Mouse (Mus musculus): ENCODE results near the gene Gimap8. TPM values are rescaled to one million over a fixed set of nuclear protein-coding genes. Genes with fewer than 3 reads are reported as not detected.
"Not testable (repeated sequence)": the region's sequence is repeated elsewhere in the genome, so short reads cannot be mapped to it uniquely, and the experiment has no call there.

The Gimap8 gene
- not detected in 2 replicates for polyA plus RNA-seq (2012; ENCODE audit: insufficient read depth, insufficient read length, missing spikeins)

- H3K4me3 ChIP-seq (ENCODE audit: insufficient read depth, low read length), result no peak within 1 kb of the TSS
Measured at GRCm38 (mm10) chr6:48646995-48647394, at the start of gene Gimap8. Gimap8 (plus strand) TSS chr6:48647234.

GRCm38 (mm10) chr6:48600594-48600993 lies 46.4 kb upstream of the Gimap8 start:
- TF ChIP-seq CTCF (IDR thresholded peaks at IDR 0.05; ENCODE audit: low read depth, low read length), result no peak
- TF ChIP-seq POLR2A (IDR thresholded peaks at IDR 0.05; ENCODE audit: borderline replicate concordance, low read depth, low read length), result no peak
- Histone ChIP-seq H3K4me1 (ENCODE audit: control insufficient read depth, insufficient read depth, low read length) (peaks cover 20% of the 10 kb centered on the region), H3K4me3 (ENCODE audit: insufficient read depth, low read length) (no peak overlapping the region), H3K27ac (ENCODE audit: insufficient read depth, low read depth, low read length) (no peak overlapping the region)

More at GRCm38 (mm10) chr6:48646995-48647394, at the start of gene Gimap8:
- H3K4me1 ChIP-seq (ENCODE audit: control insufficient read depth, insufficient read depth, low read length), result no peaks in the 10 kb centered on the region
- TF ChIP-seq CTCF (IDR thresholded peaks at IDR 0.05; ENCODE audit: low read depth, low read length) (no peak), POLR2A (IDR thresholded peaks at IDR 0.05; ENCODE audit: borderline replicate concordance, low read depth, low read length) (no peak)
- no peak within 1 kb of the TSS for H3K27ac ChIP-seq (ENCODE audit: insufficient read depth, low read depth, low read length)

GRCm38 (mm10) chr6:48601271-48602079 lies 45.6 kb upstream of the Gimap8 start, which contains the start of gene Zfp775:
Zfp775 (plus strand) TSS chr6:48602063.
- peak within 1 kb of the TSS; percentile 43 for H3K27ac ChIP-seq (ENCODE audit: insufficient read depth, low read depth, low read length)
- peak within 1 kb of the TSS; percentile 89 for H3K4me3 ChIP-seq (ENCODE audit: insufficient read depth, low read length)
- no peak for TF ChIP-seq CTCF (IDR thresholded peaks at IDR 0.05; ENCODE audit: low read depth, low read length)
- peaks cover 20% of the 10 kb centered on the region for H3K4me1 ChIP-seq (ENCODE audit: control insufficient read depth, insufficient read depth, low read length)

GRCm38 (mm10) chr6:48602080-48602741 lies 44.8 kb upstream of the Gimap8 start:
- Histone ChIP-seq H3K4me1 (ENCODE audit: control insufficient read depth, insufficient read depth, low read length) (peaks cover 20% of the 10 kb centered on the region), H3K27ac (ENCODE audit: insufficient read depth, low read depth, low read length) (peak overlapping the region; percentile 23; the same call in 1 of the 2 replicates), H3K4me3 (ENCODE audit: insufficient read depth, low read length) (peak overlapping the region; percentile 89)
- TF ChIP-seq POLR2A (IDR thresholded peaks at IDR 0.05; ENCODE audit: borderline replicate concordance, low read depth, low read length) (no peak), CTCF (IDR thresholded peaks at IDR 0.05; ENCODE audit: low read depth, low read length) (0 out of 2 replicates have a peak, but pooled peaks have one; percentile 13)

- TF ChIP-seq POLR2A (IDR thresholded peaks at IDR 0.05; ENCODE audit: borderline replicate concordance, low read depth, low read length) (no peak), CTCF (IDR thresholded peaks at IDR 0.05; ENCODE audit: low read depth, low read length) (no peak)
- Histone ChIP-seq H3K4me3 (ENCODE audit: insufficient read depth, low read length) (no peak overlapping the region), H3K4me1 (ENCODE audit: control insufficient read depth, insufficient read depth, low read length) (peaks cover 1% of the 10 kb centered on the region; the same call in 1 of the 2 replicates), H3K27ac (ENCODE audit: insufficient read depth, low read depth, low read length) (no peak overlapping the region)
Measured at GRCm38 (mm10) chr6:48608124-48608523, 38.9 kb upstream of the Gimap8 start.

GRCm38 (mm10) chr6:48609512-48609911 lies 37.5 kb upstream of the Gimap8 start:
- Histone ChIP-seq H3K4me3 (ENCODE audit: insufficient read depth, low read length) (no peak overlapping the region), H3K4me1 (ENCODE audit: control insufficient read depth, insufficient read depth, low read length) (no peaks in the 10 kb centered on the region), H3K27ac (ENCODE audit: insufficient read depth, low read depth, low read length) (no peak overlapping the region)
- TF ChIP-seq CTCF (IDR thresholded peaks at IDR 0.05; ENCODE audit: low read depth, low read length) (no peak), POLR2A (IDR thresholded peaks at IDR 0.05; ENCODE audit: borderline replicate concordance, low read depth, low read length) (no peak)

- Histone ChIP-seq H3K4me1 (ENCODE audit: control insufficient read depth, insufficient read depth, low read length) (no peaks in the 10 kb centered on the region), H3K4me3 (ENCODE audit: insufficient read depth, low read length) (no peak overlapping the region), H3K27ac (ENCODE audit: insufficient read depth, low read depth, low read length) (no peak overlapping the region)
- no peak for TF ChIP-seq CTCF (IDR thresholded peaks at IDR 0.05; ENCODE audit: low read depth, low read length)
- no peak for TF ChIP-seq POLR2A (IDR thresholded peaks at IDR 0.05; ENCODE audit: borderline replicate concordance, low read depth, low read length)
Measured at GRCm38 (mm10) chr6:48610657-48611056, 36.4 kb upstream of the Gimap8 start.

GRCm38 (mm10) chr6:48613464-48613863 lies 33.6 kb upstream of the Gimap8 start:
- TF ChIP-seq POLR2A (IDR thresholded peaks at IDR 0.05; ENCODE audit: borderline replicate concordance, low read depth, low read length) (no peak), CTCF (IDR thresholded peaks at IDR 0.05; ENCODE audit: low read depth, low read length) (no peak)

GRCm38 (mm10) chr6:48614756-48615155 lies 32.3 kb upstream of the Gimap8 start:
- H3K4me1 ChIP-seq (ENCODE audit: control insufficient read depth, insufficient read depth, low read length), result no peaks in the 10 kb centered on the region
- no peak for TF ChIP-seq POLR2A (IDR thresholded peaks at IDR 0.05; ENCODE audit: borderline replicate concordance, low read depth, low read length)
- no peak for TF ChIP-seq CTCF (IDR thresholded peaks at IDR 0.05; ENCODE audit: low read depth, low read length)
- no peak overlapping the region for H3K27ac ChIP-seq (ENCODE audit: insufficient read depth, low read depth, low read length)

More at GRCm38 (mm10) chr6:48613464-48613863, 33.6 kb upstream of the Gimap8 start:
- no peak overlapping the region for H3K27ac ChIP-seq (ENCODE audit: insufficient read depth, low read depth, low read length)
- H3K4me1 ChIP-seq (ENCODE audit: control insufficient read depth, insufficient read depth, low read length), result no peaks in the 10 kb centered on the region
- H3K4me3 ChIP-seq (ENCODE audit: insufficient read depth, low read length), result no peak overlapping the region

GRCm38 (mm10) chr6:48620031-48620430 lies 27.0 kb upstream of the Gimap8 start:
- Histone ChIP-seq H3K4me3 (ENCODE audit: insufficient read depth, low read length) (no peak overlapping the region), H3K27ac (ENCODE audit: insufficient read depth, low read depth, low read length) (no peak overlapping the region), H3K4me1 (ENCODE audit: control insufficient read depth, insufficient read depth, low read length) (no peaks in the 10 kb centered on the region; the same call in 1 of the 2 replicates)
- no peak for TF ChIP-seq POLR2A (IDR thresholded peaks at IDR 0.05; ENCODE audit: borderline replicate concordance, low read depth, low read length)
- no peak for TF ChIP-seq CTCF (IDR thresholded peaks at IDR 0.05; ENCODE audit: low read depth, low read length)

More at GRCm38 (mm10) chr6:48614756-48615155, 32.3 kb upstream of the Gimap8 start:
- no peak overlapping the region for H3K4me3 ChIP-seq (ENCODE audit: insufficient read depth, low read length)

- H3K4me3 ChIP-seq (ENCODE audit: insufficient read depth, low read length), result peak overlapping the region; percentile 75
- H3K27ac ChIP-seq (ENCODE audit: insufficient read depth, low read depth, low read length), result peak overlapping the region; percentile 57
- not testable (repeated sequence) for H3K4me1 ChIP-seq (ENCODE audit: control insufficient read depth, insufficient read depth, low read length)
Measured at GRCm38 (mm10) chr6:48622186-48622843, 24.7 kb upstream of the Gimap8 start.

Measured in bone marrow macrophage, adult 2 months (primary cell).